Mouse (Mus musculus) bone marrow macrophage, adult 2 months (primary cell): ENCODE results near the gene Rln3. TPM values are rescaled to one million over a fixed set of nuclear protein-coding genes. Genes with fewer than 3 reads are reported as not detected.

ENCODE experiments used
- H3K27ac ChIP-seq: 2 replicates; pipeline ENCODE4 v1.5.1; 2012; ENCODE audit warnings: low read depth, low read length; ENCODE audit not compliant: insufficient read depth
- H3K4me1 ChIP-seq: 2 replicates; pipeline ENCODE4 v1.6.1; 2012; ENCODE audit warnings: low read length; ENCODE audit not compliant: control insufficient read depth, insufficient read depth
- H3K4me3 ChIP-seq: 2 replicates; pipeline ENCODE4 v1.5.1; 2012; ENCODE audit warnings: mild to moderate bottlenecking, low read length, moderate library complexity; ENCODE audit not compliant: insufficient read depth
- CTCF ChIP-seq: IDR thresholded peaks from 2 replicates; pipeline ENCODE4 v1.5.1; 2012; ENCODE audit warnings: low read depth, mild to moderate bottlenecking, low read length, moderate library complexity
- POLR2A ChIP-seq: IDR thresholded peaks from 2 replicates; pipeline ENCODE4 v1.6.1; 2012; ENCODE audit warnings: mild to moderate bottlenecking, low read depth, low read length, borderline replicate concordance
- polyA plus RNA-seq: library from polyadenylated mRNA; stranded (reverse); fragments of >200 nt; gene quantifications from 2 replicates; pipeline ENCODE4 v1.2.4, GENCODE M21; 2012; ENCODE audit not compliant: missing spikeins, insufficient read depth, insufficient read length

Gene Rln3
- polyA plus RNA-seq, 1 experiment = not detected

DNA sequence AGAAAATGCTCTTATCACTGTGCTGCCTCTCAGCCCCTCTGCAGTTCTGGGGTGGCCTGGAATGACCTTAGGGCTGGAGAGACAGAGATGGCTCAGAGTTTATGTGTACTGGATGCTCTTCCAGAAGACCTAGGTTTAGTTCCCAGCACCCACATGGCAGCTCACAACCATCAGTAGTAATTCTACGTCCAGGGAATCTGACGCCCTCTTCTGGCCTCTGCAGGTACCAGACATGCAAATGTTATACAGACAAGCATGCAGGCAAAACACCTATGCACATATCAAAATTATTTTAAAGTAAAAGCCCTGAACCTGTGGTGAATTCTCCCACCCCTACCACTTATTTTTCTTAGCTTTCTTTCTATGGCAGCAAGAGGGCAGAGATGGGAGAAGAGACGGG lies 1.7 kb upstream of the Rln3 start:
- H3K4me3 ChIP-seq = no peak overlapping the region
- no peak overlapping the region for H3K27ac ChIP-seq
- peaks cover 2% of the 10 kb centered on the region; the same call in 1 of the 2 replicates for H3K4me1 ChIP-seq
- no peak for TF ChIP-seq POLR2A
- no peak for TF ChIP-seq CTCF

GRCm38 (mm10) chr8:84044103-84044502 lies 697 bp downstream of the Rln3 start:
- no peak for TF ChIP-seq POLR2A
- TF ChIP-seq CTCF = no peak
- H3K4me1 ChIP-seq = peaks cover 2% of the 10 kb centered on the region; the same call in 1 of the 2 replicates
- no peak overlapping the region for H3K27ac ChIP-seq

DNA sequence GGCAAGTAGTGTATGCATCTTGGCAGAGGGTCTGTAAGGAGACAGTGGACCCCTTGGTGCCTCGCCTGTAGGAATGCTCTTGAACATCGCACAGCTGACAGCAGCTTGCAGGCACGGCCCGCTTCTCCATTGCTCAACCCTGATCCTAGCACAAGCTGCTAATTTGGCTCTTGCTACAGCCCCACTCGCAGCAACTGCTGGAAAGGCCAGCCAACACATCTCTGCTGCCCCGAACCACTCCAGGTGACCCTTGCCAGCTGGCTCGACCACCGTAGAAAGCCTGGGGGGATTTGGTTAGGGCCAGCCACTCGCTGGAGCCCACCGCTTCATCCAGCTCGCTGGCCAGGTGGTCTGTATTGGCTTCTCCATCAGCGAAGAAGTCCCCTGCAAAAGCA lies 1.9 kb downstream of the Rln3 start:
- peaks cover 2% of the 10 kb centered on the region; the same call in 1 of the 2 replicates for H3K4me1 ChIP-seq
- peak overlapping the region; percentile 46; the same call in 1 of the 2 replicates for H3K4me3 ChIP-seq
- no peak overlapping the region for H3K27ac ChIP-seq
- TF ChIP-seq POLR2A = no peak
- TF ChIP-seq CTCF = no peak

More at GRCm38 (mm10) chr8:84044103-84044502, 697 bp downstream of the Rln3 start:
- H3K4me3 ChIP-seq = no peak overlapping the region

- peak within 1 kb of the TSS; percentile 46 for H3K4me3 ChIP-seq
- no peak within 1 kb of the TSS for H3K27ac ChIP-seq
- no peak for TF ChIP-seq POLR2A
- peaks cover 2% of the 10 kb centered on the region; the same call in 1 of the 2 replicates for H3K4me1 ChIP-seq
Observed at GRCm38 (mm10) chr8:84042066-84042947, 2.5 kb downstream of the Rln3 start, which contains the start of gene Il27ra. Il27ra (minus strand) TSS chr8:84042589.

GRCm38 (mm10) chr8:84039050-84039449 lies 5.8 kb downstream of the Rln3 start:
- no peak overlapping the region for H3K27ac ChIP-seq
- TF ChIP-seq CTCF = peak; percentile 63
- no peak for TF ChIP-seq POLR2A
- H3K4me1 ChIP-seq = peaks cover 2% of the 10 kb centered on the region; the same call in 1 of the 2 replicates
- H3K4me3 ChIP-seq = no peak overlapping the region

DNA sequence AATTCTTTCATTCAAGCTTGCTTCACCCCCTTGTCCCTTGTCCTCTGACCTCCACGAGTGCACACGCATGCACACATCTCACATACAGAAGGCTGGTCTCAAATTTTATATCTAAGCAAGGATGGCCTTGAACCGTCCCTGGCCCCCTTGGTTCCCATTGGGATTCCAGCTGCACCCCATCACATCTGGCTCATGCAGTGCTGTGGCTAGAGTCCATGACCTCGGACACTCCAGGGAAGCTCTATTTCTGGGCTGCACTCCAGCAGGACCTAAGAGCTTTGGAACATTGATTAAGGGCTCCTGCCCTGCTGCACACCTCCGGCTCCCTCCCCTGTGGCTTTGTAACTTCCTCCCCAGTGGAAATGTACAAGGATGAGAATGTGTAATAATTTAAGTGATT lies 6.8 kb downstream of the Rln3 start:
- TF ChIP-seq POLR2A (no peak), CTCF (no peak)
- no peak overlapping the region for H3K27ac ChIP-seq
- peaks cover 6% of the 10 kb centered on the region; the same call in 1 of the 2 replicates for H3K4me1 ChIP-seq
- H3K4me3 ChIP-seq = no peak overlapping the region

DNA sequence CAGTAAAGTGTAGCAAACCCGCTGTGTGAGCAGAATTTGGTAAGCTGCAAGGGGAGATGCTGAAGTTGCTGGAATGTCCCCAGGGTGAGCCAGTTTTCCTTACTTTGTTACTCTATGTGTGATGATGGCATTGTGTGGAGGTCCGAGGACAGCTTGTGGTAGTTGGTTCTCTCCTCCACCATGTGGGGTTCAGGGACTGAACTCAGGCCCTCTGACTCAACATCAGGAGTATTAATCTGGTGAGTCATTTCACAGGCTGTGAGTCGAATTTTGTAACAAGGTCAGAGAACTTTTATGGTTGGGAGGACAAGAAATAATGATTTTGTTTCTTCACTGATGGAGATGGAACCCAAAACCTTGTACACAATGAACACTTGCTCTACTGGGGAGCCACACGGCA lies 12.0 kb downstream of the Rln3 start:
- no peak overlapping the region for H3K27ac ChIP-seq
- TF ChIP-seq POLR2A = no peak
- peaks cover 10% of the 10 kb centered on the region; the same call in 1 of the 2 replicates for H3K4me1 ChIP-seq
- no peak overlapping the region for H3K4me3 ChIP-seq

DNA sequence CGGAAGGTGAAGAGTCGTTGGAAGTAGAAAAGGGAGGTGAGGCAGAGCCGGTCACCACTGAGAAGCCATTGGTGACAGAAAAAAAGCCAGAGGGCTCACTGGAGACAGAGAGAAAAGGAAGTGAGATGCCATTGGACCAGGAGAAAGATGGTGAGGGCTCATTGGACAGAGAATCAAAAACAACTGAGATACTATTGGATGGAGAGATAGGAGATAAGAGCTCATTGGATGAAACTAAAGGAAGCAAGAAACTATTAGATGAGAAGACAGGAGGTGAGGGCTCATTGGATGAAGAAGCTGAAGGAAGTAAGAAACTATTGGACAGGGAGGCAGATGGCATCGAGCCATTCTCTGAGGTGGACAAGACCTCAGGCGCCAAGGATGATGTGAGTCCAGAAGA lies 15.5 kb downstream of the Rln3 start:
- Histone ChIP-seq H3K4me3 (no peak overlapping the region), H3K27ac (no peak overlapping the region), H3K4me1 (peaks cover 10% of the 10 kb centered on the region; the same call in 1 of the 2 replicates)
- TF ChIP-seq CTCF (no peak), POLR2A (no peak)

DNA sequence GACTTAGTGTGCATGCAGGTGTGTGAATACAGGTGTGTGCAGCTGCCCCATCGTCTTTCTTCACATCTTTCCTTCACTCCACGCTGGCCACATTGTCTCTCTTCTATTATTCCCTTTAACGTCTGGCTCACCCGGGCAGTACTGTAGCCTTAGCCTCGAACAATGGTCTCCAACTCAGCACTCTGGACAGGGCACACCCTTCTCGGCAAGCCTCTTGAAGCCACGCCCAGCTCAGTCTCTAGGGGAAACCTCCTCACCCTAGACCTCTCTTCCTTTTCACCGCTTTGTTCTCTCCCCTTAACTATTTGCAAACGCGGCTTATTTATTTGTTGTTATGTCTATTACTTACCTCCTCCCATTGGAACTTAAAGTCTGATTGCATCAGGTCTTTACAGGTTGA lies 17.4 kb downstream of the Rln3 start:
- no peak overlapping the region for H3K4me3 ChIP-seq
- no peak for TF ChIP-seq POLR2A
- no peak overlapping the region for H3K27ac ChIP-seq
- peaks cover 4% of the 10 kb centered on the region; the same call in 1 of the 2 replicates for H3K4me1 ChIP-seq

GRCm38 (mm10) chr8:84025863-84026262 lies 18.9 kb downstream of the Rln3 start:
- Histone ChIP-seq H3K27ac (no peak overlapping the region), H3K4me3 (peak overlapping the region; percentile 25; the same call in 1 of the 2 replicates)

More at GRCm38 (mm10) chr8:84025863-84026262, 18.9 kb downstream of the Rln3 start:
- peaks cover 4% of the 10 kb centered on the region; the same call in 1 of the 2 replicates for H3K4me1 ChIP-seq
- no peak for TF ChIP-seq CTCF
- TF ChIP-seq POLR2A = no peak
